Mouse (Mus musculus) liver, embryonic 14.5 days (tissue): Measurements from ENCODE around the gene Suz12.

Experiments
- CTCF ChIP-seq: IDR thresholded peaks from 2 replicates; pipeline ENCODE4 v1.5.1; 2016; ENCODE audit warnings: antibody characterized with exemption, low read depth, control low read depth
- EP300 ChIP-seq: IDR thresholded peaks from 2 replicates; pipeline ENCODE4 v1.6.1; 2016; ENCODE audit warnings: antibody characterized with exemption, low read depth

DNA sequence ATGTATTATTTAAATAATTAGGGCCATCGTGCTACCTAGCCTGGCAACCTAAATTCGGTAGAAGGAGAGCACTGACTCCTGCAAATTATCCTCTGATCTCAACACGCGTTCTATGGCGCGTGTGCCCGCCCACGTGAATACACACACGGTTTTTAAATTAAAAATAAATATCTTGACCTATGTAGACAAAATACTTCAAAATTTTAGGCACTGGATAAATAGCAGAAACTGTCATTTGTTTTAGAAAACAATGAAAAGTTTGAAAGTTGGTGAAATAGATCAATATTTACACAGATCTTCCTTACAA lies 30.1 kb upstream of the Suz12 start:
- TF ChIP-seq CTCF = no peak
- TF ChIP-seq EP300 = no peak
